Mouse (Mus musculus) embryonic facial prominence, embryonic 10.5 days (tissue): Measurements from ENCODE around the gene Gnai3. TPM values are rescaled to one million over a fixed set of nuclear protein-coding genes. Genes with fewer than 3 reads are reported as not detected.

Experiments used
- DNase-seq: peaks from one replicate; pipeline ENCODE4 v3.0.0-alpha.2; 2017; ENCODE audit warnings: low spot score
- H3K27ac ChIP-seq: fragments of 300-500 bp; sonication (generic); replicated peaks from 2 replicates; pipeline ENCODE4 v1.5.1; 2016; ENCODE audit warnings: mild to moderate bottlenecking
- H3K27me3 ChIP-seq: fragments of 300-500 bp; sonication (generic); replicated peaks from 2 replicates; pipeline ENCODE4 v1.6.1; 2016; ENCODE audit warnings: low read depth, mild to moderate bottlenecking; ENCODE audit not compliant: poor library complexity, severe bottlenecking
- H3K36me3 ChIP-seq: fragments of 300-500 bp; sonication (generic); replicated peaks from 2 replicates; pipeline ENCODE4 v1.6.1; 2016; ENCODE audit warnings: mild to moderate bottlenecking, moderate library complexity
- H3K4me1 ChIP-seq: fragments of 300-500 bp; sonication (generic); 2 replicates; pipeline ENCODE4 v1.6.1; 2016
- H3K4me3 ChIP-seq: fragments of 300-500 bp; sonication (generic); 2 replicates; pipeline ENCODE4 v1.5.1; 2016; ENCODE audit warnings: mild to moderate bottlenecking, moderate library complexity
- H3K9me3 ChIP-seq: fragments of 300-500 bp; sonication (generic); 2 replicates; pipeline ENCODE4 v1.6.1; 2016; ENCODE audit warnings: mild to moderate bottlenecking
- WGBS: fragments of 180-500 bp; shearing (Covaris S2); methylation state at CpG from one replicate; pipeline ENCODE4 v1.1.7; 2016; 5-methylcytosine and 5-hydroxymethylcytosine counted together
- polyA plus RNA-seq: library from polyadenylated mRNA; unstranded; fragments of >200 nt; fragmentation: Nextera tagmentation; extraction: Ambion mirVana; gene quantifications from 2 replicates; pipeline ENCODE4 v1.2.1, GENCODE M21; 2016

Gene Gnai3
- polyA plus RNA-seq, 1 experiment from 2014 or later, result 194 TPM

GRCm38 (mm10) chr3:108096226-108096625 is 49.7 kb downstream of the Gnai3 start:
- H3K27ac ChIP-seq, result no peak overlapping the region
- 84% methylated on average over 8 of the region's 8 CpGs for WGBS
- no peaks in the 10 kb centered on the region for H3K4me1 ChIP-seq
- H3K27me3 ChIP-seq, result no peaks in the 10 kb centered on the region
- H3K9me3 ChIP-seq, result no peaks in the 10 kb centered on the region
- H3K36me3 ChIP-seq, result no peaks in the 10 kb centered on the region
- no peak overlapping the region for H3K4me3 ChIP-seq
- DNase-seq, result no peak

GRCm38 (mm10) chr3:108094976-108095760 is 50.8 kb downstream of the Gnai3 start:
- 92% methylated on average over 12 of the region's 12 CpGs for WGBS
- no peak for DNase-seq
- 0 out of 2 replicates have a peak, but pooled peaks cover under 1% of the 10 kb centered on the region for H3K4me1 ChIP-seq
- H3K36me3 ChIP-seq, result no peaks in the 10 kb centered on the region
- H3K27me3 ChIP-seq, result no peaks in the 10 kb centered on the region
- no peak overlapping the region for H3K27ac ChIP-seq
- no peak overlapping the region for H3K4me3 ChIP-seq
- no peaks in the 10 kb centered on the region for H3K9me3 ChIP-seq

GRCm38 (mm10) chr3:108094146-108094545 is 51.8 kb downstream of the Gnai3 start:
- Histone ChIP-seq H3K9me3 (no peaks in the 10 kb centered on the region), H3K27me3 (no peaks in the 10 kb centered on the region), H3K27ac (no peak overlapping the region), H3K36me3 (no peaks in the 10 kb centered on the region), H3K4me1 (peaks cover 7% of the 10 kb centered on the region), H3K4me3 (no peak overlapping the region)
- DNase-seq, result no peak
- WGBS, result 82% methylated on average over 1 of the region's 1 CpGs

GRCm38 (mm10) chr3:108093306-108093705 is 52.6 kb downstream of the Gnai3 start:
- 65% methylated on average over 6 of the region's 6 CpGs for WGBS
- H3K4me1 ChIP-seq, result peaks cover 14% of the 10 kb centered on the region
- H3K4me3 ChIP-seq, result no peak overlapping the region
- H3K36me3 ChIP-seq, result no peaks in the 10 kb centered on the region
- H3K9me3 ChIP-seq, result no peaks in the 10 kb centered on the region
- DNase-seq, result no peak
- no peak overlapping the region for H3K27ac ChIP-seq
- H3K27me3 ChIP-seq, result no peaks in the 10 kb centered on the region

GRCm38 (mm10) chr3:108092536-108093115 is 53.3 kb downstream of the Gnai3 start, which contains the start of gene Gnat2:
Gene Gnat2, plus strand, starts transcription at chr3:108092789.
- Histone ChIP-seq H3K27me3 (no peaks in the 10 kb centered on the region), H3K36me3 (no peaks in the 10 kb centered on the region), H3K4me3 (no peak within 1 kb of the TSS), H3K27ac (no peak within 1 kb of the TSS), H3K4me1 (peaks cover 14% of the 10 kb centered on the region), H3K9me3 (no peaks in the 10 kb centered on the region)
- no peak for DNase-seq
- WGBS, result 75% methylated on average over 15 of the region's 15 CpGs

GRCm38 (mm10) chr3:108092030-108092429 is 53.9 kb downstream of the Gnai3 start:
- H3K4me3 ChIP-seq, result no peak overlapping the region
- H3K4me1 ChIP-seq, result peaks cover 20% of the 10 kb centered on the region
- no peaks in the 10 kb centered on the region for H3K9me3 ChIP-seq
- no peaks in the 10 kb centered on the region for H3K36me3 ChIP-seq
- no peak for DNase-seq
- WGBS, result 74% methylated on average over 6 of the region's 6 CpGs
- no peaks in the 10 kb centered on the region for H3K27me3 ChIP-seq
- no peak overlapping the region for H3K27ac ChIP-seq

GRCm38 (mm10) chr3:108090561-108090960 is 55.4 kb downstream of the Gnai3 start:
- Histone ChIP-seq H3K27ac (no peak overlapping the region), H3K4me1 (peaks cover 35% of the 10 kb centered on the region), H3K36me3 (no peaks in the 10 kb centered on the region), H3K27me3 (no peaks in the 10 kb centered on the region), H3K9me3 (no peaks in the 10 kb centered on the region), H3K4me3 (no peak overlapping the region)
- no peak for DNase-seq
- 85% methylated on average over 2 of the region's 2 CpGs for WGBS

- Histone ChIP-seq H3K27me3 (no peaks in the 10 kb centered on the region), H3K4me3 (no peak overlapping the region), H3K9me3 (no peaks in the 10 kb centered on the region), H3K4me1 (peaks cover 42% of the 10 kb centered on the region), H3K36me3 (no peaks in the 10 kb centered on the region), H3K27ac (no peak overlapping the region)
- DNase-seq, result no peak
- whole genome bisulfite sequencing, result 47% methylated on average over 2 of the region's 2 CpGs
Observed at GRCm38 (mm10) chr3:108089916-108090315, 56.0 kb downstream of the Gnai3 start.

- no peak for DNase-seq
- Histone ChIP-seq H3K27me3 (no peaks in the 10 kb centered on the region), H3K9me3 (no peaks in the 10 kb centered on the region), H3K36me3 (no peaks in the 10 kb centered on the region), H3K27ac (no peak overlapping the region; the same call in 1 of the 2 replicates), H3K4me1 (peaks cover 52% of the 10 kb centered on the region), H3K4me3 (no peak overlapping the region)
- 48% methylated on average over 5 of the region's 5 CpGs for WGBS
Observed at GRCm38 (mm10) chr3:108088842-108089380, 57.0 kb downstream of the Gnai3 start.

- H3K27me3 ChIP-seq, result no peaks in the 10 kb centered on the region
- H3K4me1 ChIP-seq, result peaks cover 67% of the 10 kb centered on the region
- no peaks in the 10 kb centered on the region for H3K9me3 ChIP-seq
- H3K27ac ChIP-seq, result peak overlapping the region; percentile 95; the same call in 1 of the 2 replicates
- peak overlapping the region; percentile 90; the same call in 1 of the 2 replicates for H3K4me3 ChIP-seq
- DNase-seq, result no peak
- WGBS, result 73% methylated on average over 3 of the region's 3 CpGs
- H3K36me3 ChIP-seq, result no peaks in the 10 kb centered on the region
Observed at GRCm38 (mm10) chr3:108087329-108087728, 58.6 kb downstream of the Gnai3 start.

- WGBS, result under 1% methylated on average over 29 of the region's 29 CpGs
- Histone ChIP-seq H3K27ac (peak within 1 kb of the TSS; percentile 95), H3K4me3 (peak within 1 kb of the TSS; percentile 90), H3K36me3 (no peaks in the 10 kb centered on the region), H3K27me3 (no peaks in the 10 kb centered on the region), H3K4me1 (peaks cover 75% of the 10 kb centered on the region), H3K9me3 (no peaks in the 10 kb centered on the region)
- DNase-seq, result peak; percentile 91
Observed at GRCm38 (mm10) chr3:108086470-108086979, 59.4 kb downstream of the Gnai3 start, which contains the start of gene Ampd2. Gene Ampd2, minus strand, starts transcription at chr3:108086651.

GRCm38 (mm10) chr3:108085721-108086469 is 60.1 kb downstream of the Gnai3 start:
- peak overlapping the region; percentile 95 for H3K27ac ChIP-seq
- DNase-seq, result peak; percentile 76
- H3K4me3 ChIP-seq, result peak overlapping the region; percentile 90
- peaks cover 81% of the 10 kb centered on the region for H3K4me1 ChIP-seq
- no peaks in the 10 kb centered on the region for H3K27me3 ChIP-seq
- no peaks in the 10 kb centered on the region for H3K9me3 ChIP-seq
- under 1% methylated on average over 31 of the region's 31 CpGs for WGBS
- peaks cover 3% of the 10 kb centered on the region for H3K36me3 ChIP-seq
